Mouse (Mus musculus) lung, postnatal 25 days (tissue): Measurements from ENCODE around the gene Brd3.

Source experiments
- DNase-seq: peaks from one replicate; pipeline ENCODE4 v3.0.0; 2022; ENCODE audit warnings: low spot score

Gene Brd3

DNA sequence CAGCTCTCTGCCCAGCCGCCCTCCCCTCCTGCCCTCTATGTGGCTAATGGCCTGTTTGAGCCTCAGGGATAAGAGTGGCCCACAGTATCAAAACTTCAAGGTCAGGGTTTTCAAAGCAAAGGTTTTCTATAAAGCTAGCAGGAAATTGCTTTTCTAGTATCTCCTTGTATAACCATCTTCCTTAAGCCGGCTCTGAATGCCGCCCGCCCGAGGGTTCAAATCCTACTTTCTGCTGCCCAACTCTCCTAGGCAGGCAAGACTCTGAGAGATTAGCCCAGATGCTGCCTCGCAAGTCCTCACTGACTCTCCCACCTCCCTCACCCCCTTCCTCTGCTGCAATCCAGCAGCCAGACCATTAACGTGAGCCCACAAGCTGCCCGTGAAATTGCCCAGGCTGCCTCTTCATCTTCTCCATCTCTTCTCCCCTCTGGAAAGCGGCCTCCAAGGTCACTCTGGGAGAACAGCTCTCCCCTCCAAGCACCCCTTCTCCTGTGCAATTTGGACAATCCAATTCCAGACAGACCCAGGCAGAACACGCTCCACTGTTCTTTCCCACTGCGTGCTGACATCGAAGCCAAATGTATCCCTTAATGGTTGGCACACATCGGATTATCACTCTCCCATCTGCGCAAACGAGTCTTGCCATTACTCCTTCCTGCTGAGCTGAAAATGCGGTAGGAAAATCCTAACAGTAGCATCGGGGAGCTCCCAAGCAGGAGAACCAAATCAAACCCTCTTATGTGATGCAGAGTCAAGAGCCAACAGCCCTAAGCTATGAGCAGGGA lies 110.6 kb downstream of the Brd3 start:
- DNase-seq = no peak
